ENCODE assay signal across 17 mouse cellular contexts in the genomic region with DNA sequence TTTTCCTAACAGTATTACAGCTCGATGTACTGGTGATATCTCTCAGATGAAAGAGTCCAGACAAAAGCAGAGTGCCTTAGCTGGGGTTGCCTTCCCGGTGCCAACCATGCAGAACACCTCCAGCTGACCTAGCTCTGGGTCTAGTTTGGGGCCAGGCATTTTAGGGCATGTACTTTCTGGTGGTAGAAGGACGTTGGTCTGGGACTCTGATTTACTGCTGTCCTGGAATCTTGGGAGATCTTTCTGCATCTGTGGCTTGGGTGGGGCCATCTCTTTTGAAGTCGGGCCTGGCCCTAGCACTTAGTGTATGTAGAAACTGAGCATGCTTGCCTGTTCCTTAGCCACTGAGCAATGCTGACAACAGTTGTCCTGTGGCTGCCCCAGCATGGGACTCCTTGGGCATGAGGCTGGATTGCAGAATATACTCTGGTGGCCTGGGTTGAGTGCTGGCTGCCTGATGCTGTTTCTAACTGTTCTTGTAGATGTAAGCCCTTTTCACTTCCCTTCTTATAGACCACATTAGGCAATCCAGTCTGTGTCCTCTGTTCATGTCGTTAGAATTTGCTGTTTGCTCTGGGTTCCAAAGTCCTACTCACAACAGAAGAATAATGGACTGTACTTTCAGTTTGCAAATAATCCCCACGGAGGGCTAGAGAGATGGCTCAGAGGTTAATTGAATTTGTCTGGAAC. TPM values are rescaled to one million over a fixed set of nuclear protein-coding genes. Genes with fewer than 3 reads are reported as not detected.
DNase-seq lines count a peak whose midpoint lies in the region; ATAC-seq lines count a peak whose summit lies in the region.
"Had no signal": no experiment of that assay in that cellular context is flagged by ENCODE, and none has a peak within 500 bp of the region (broad histone marks: within the 10 kb centered on the region; RNA-seq: fewer than 3 reads in every experiment).

No protein-coding gene starts in this region.

- no peak overlapping the region for H3K4me3 ChIP-seq in heart, embryonic 10.5 days
- no peak overlapping the region for H3K4me3 ChIP-seq in liver, embryonic 13.5 days (replicated peaks)
- no peak overlapping the region for H3K4me3 ChIP-seq in stomach, embryonic 16.5 days (replicated peaks; ENCODE audit: low read length)
- H3K4me3 ChIP-seq: embryonic facial prominence, embryonic 15.5 days; midbrain, embryonic 10.5 days had no signal

- peak; percentile 97 for DNase-seq in heart, adult 11 months
- DNase-seq in heart, embryonic 10.5 days (ENCODE audit: low spot score): no peak
- peak; percentile 50 for DNase-seq in right cerebral cortex, postnatal 10 days (ENCODE audit: low spot score in 2 of 2)
- no peak for DNase-seq in right cerebral cortex, postnatal 25 days
- no peak for DNase-seq in liver, embryonic 13.5 days
- DNase-seq in thymus, postnatal 36 days: no peak
- no peak for DNase-seq in ovary, postnatal 14 days (ENCODE audit: low spot score)
- DNase-seq: adrenal gland, adult 8-10 months; cerebellum, postnatal 25 days; gastrocnemius, postnatal 10 days; heart, postnatal 14 days; left cerebral cortex, postnatal 4 days had no signal

- H3K9ac ChIP-seq in liver, embryonic 13.5 days: no peak overlapping the region
- H3K9ac ChIP-seq in stomach, embryonic 16.5 days (ENCODE audit: low read length): no peak overlapping the region
- H3K9ac ChIP-seq: embryonic facial prominence, embryonic 15.5 days had no signal

- no peak overlapping the region for H3K27ac ChIP-seq in heart, embryonic 10.5 days
- peak overlapping the region; percentile 76 for H3K27ac ChIP-seq in liver, embryonic 13.5 days
- H3K27ac ChIP-seq in stomach, embryonic 16.5 days (ENCODE audit: low read length): peak overlapping the region; percentile 24; the same call in 1 of the 2 replicates
- H3K27ac ChIP-seq: embryonic facial prominence, embryonic 15.5 days; kidney, postnatal 0 days; midbrain, embryonic 10.5 days had no signal

- 70% methylated on average over 6 of the region's 6 CpGs for WGBS in heart, embryonic 10.5 days
- WGBS in liver, embryonic 13.5 days (ENCODE audit: insufficient replicate concordance): 47% methylated on average over 6 of the region's 6 CpGs
- WGBS in stomach, embryonic 16.5 days: 49% methylated on average over 6 of the region's 6 CpGs

- peaks cover 20% of the 10 kb centered on the region for H3K4me1 ChIP-seq in heart, embryonic 10.5 days
- peaks cover 55% of the 10 kb centered on the region for H3K4me1 ChIP-seq in liver, embryonic 13.5 days (replicated peaks)
- peaks cover 18% of the 10 kb centered on the region for H3K4me1 ChIP-seq in stomach, embryonic 16.5 days (ENCODE audit: control insufficient read depth, insufficient read depth, low read length)

- no peaks in the 10 kb centered on the region for H3K36me3 ChIP-seq in heart, embryonic 10.5 days
- H3K36me3 ChIP-seq in liver, embryonic 13.5 days: 0 out of 2 replicates have a peak, but pooled peaks cover 3% of the 10 kb centered on the region
- no peaks in the 10 kb centered on the region for H3K36me3 ChIP-seq in stomach, embryonic 16.5 days (ENCODE audit: control insufficient read depth, insufficient read depth, low read length)
- H3K36me3 ChIP-seq: embryonic facial prominence, embryonic 15.5 days; midbrain, embryonic 10.5 days had no signal

- ATAC-seq in liver, embryonic 13.5 days (ENCODE audit: low read depth): peak; percentile 13; the same call in 1 of the 2 replicates
- no peak for ATAC-seq in stomach, embryonic 16.5 days (ENCODE audit: insufficient read depth, low FRiP score)

- H3K27me3 ChIP-seq in heart, embryonic 10.5 days (ENCODE audit: insufficient read depth, poor library complexity, severe bottlenecking): no peaks in the 10 kb centered on the region
- no peaks in the 10 kb centered on the region for H3K27me3 ChIP-seq in liver, embryonic 13.5 days
- H3K27me3 ChIP-seq in stomach, embryonic 16.5 days (ENCODE audit: control insufficient read depth, insufficient read depth, low read length): no peaks in the 10 kb centered on the region
- H3K27me3 ChIP-seq: embryonic facial prominence, embryonic 15.5 days had no signal

- no peaks in the 10 kb centered on the region; the same call in 1 of the 2 replicates for H3K9me3 ChIP-seq in heart, embryonic 10.5 days
- no peaks in the 10 kb centered on the region for H3K9me3 ChIP-seq in liver, embryonic 13.5 days (replicated peaks)
- no peaks in the 10 kb centered on the region for H3K9me3 ChIP-seq in stomach, embryonic 16.5 days (replicated peaks; ENCODE audit: control insufficient read depth, low read length)
- H3K9me3 ChIP-seq: embryonic facial prominence, embryonic 15.5 days; midbrain, embryonic 10.5 days had no signal

- peak overlapping the region; percentile 38 for H3K4me2 ChIP-seq in liver, embryonic 13.5 days
- no peak overlapping the region for H3K4me2 ChIP-seq in stomach, embryonic 16.5 days (ENCODE audit: low read depth, low read length)
- H3K4me2 ChIP-seq: embryonic facial prominence, embryonic 15.5 days had no signal

RNA-seq across cellular contexts. Expression of a gene that starts 4.0 kb away (rescaled TPM):
- 1.3 TPM in 2 replicates for polyA plus RNA-seq in heart, embryonic 10.5 days (2016; fragmentation: Nextera tagmentation; extraction: Ambion mirVana)
- 1.4 and 1.8 TPM in 2 replicates for polyA plus RNA-seq in liver, embryonic 13.5 days (2015; fragmentation: Nextera tagmentation; extraction: Ambion mirVana)
- polyA plus RNA-seq in stomach, embryonic 16.5 days (2015; fragmentation: Nextera tagmentation; extraction: Ambion mirVana): 1.9 and 2.3 TPM in 2 replicates

RNA-seq across cellular contexts. Expression of a gene that starts 23.3 kb away (rescaled TPM):
- 2.2 and 2.8 TPM in 2 replicates for polyA plus RNA-seq in heart, embryonic 10.5 days (2016; fragmentation: Nextera tagmentation; extraction: Ambion mirVana)
- 9.2 and 10.0 TPM in 2 replicates for polyA plus RNA-seq in liver, embryonic 13.5 days (2015; fragmentation: Nextera tagmentation; extraction: Ambion mirVana)
- 1.3 and 2.0 TPM in 2 replicates for polyA plus RNA-seq in stomach, embryonic 16.5 days (2015; fragmentation: Nextera tagmentation; extraction: Ambion mirVana)

RNA-seq across cellular contexts. Expression of a gene that starts 56.6 kb away (rescaled TPM):
- not detected in 2 replicates for polyA plus RNA-seq in heart, embryonic 10.5 days (2016; fragmentation: Nextera tagmentation; extraction: Ambion mirVana)
- polyA plus RNA-seq in liver, embryonic 13.5 days (2015; fragmentation: Nextera tagmentation; extraction: Ambion mirVana): not detected in 2 replicates
- polyA plus RNA-seq in stomach, embryonic 16.5 days (2015; fragmentation: Nextera tagmentation; extraction: Ambion mirVana): not detected in 2 replicates
- polyA plus RNA-seq: embryonic facial prominence, embryonic 15.5 days; kidney, postnatal 0 days; midbrain, embryonic 10.5 days; neural tube, embryonic 14.5 days had no signal

Comparison
In these comparisons a context has a peak if more than half of its experiments do, and no peak if none do; other contexts are left out.
1. DNase-seq: peak in heart, adult 11 months (single experiment) and right cerebral cortex, postnatal 10 days (2 of 2); none in heart, embryonic 10.5 days (single experiment), right cerebral cortex, postnatal 25 days (single experiment), liver, embryonic 13.5 days (single experiment), thymus, postnatal 36 days (0 of 2) and ovary, postnatal 14 days (single experiment).